31 mouse cellular contexts compared by ENCODE assay signal in genomic region chr6:54918521-54918920, GRCm38 (mm10).
"Had no signal": no experiment of that assay in that cellular context is flagged by ENCODE, and none has a peak within 500 bp of the region (broad histone marks: within the 10 kb centered on the region; RNA-seq: fewer than 3 reads in every experiment).

No protein-coding gene starts in this region.

- H3K4me3 ChIP-seq: heart, embryonic 13.5 days; heart, embryonic 15.5 days; hindbrain, embryonic 10.5 days; hindbrain, embryonic 12.5 days; hindbrain, embryonic 13.5 days; hindbrain, embryonic 15.5 days; intestine, embryonic 15.5 days; kidney, embryonic 15.5 days; layer of hippocampus, adult 2 months; left cerebral cortex, adult 2 months had no signal

- H3K9ac ChIP-seq: heart, embryonic 13.5 days; heart, embryonic 15.5 days; hindbrain, embryonic 12.5 days; hindbrain, embryonic 13.5 days; hindbrain, embryonic 14.5 days; hindbrain, embryonic 15.5 days; intestine, embryonic 15.5 days; kidney, embryonic 15.5 days had no signal

- DNase-seq: heart, postnatal 10 days; heart, postnatal 14 days; heart, postnatal 36 days; kidney, adult 11 months; kidney, adult 8-10 months; kidney, adult 9 months; kidney, postnatal 10 days; kidney, postnatal 14 days; kidney, postnatal 25 days; kidney, postnatal 36 days; kidney, postnatal 4 days; layer of hippocampus, adult 9-11 months; layer of hippocampus, postnatal 36 days had no signal

- H3K4me1 ChIP-seq: heart, embryonic 13.5 days; heart, embryonic 15.5 days; hindbrain, embryonic 10.5 days; hindbrain, embryonic 12.5 days; hindbrain, embryonic 13.5 days; hindbrain, embryonic 15.5 days; intestine, embryonic 15.5 days; kidney, embryonic 15.5 days had no signal

- H3K4me2 ChIP-seq: heart, embryonic 11.5 days; heart, embryonic 13.5 days; heart, embryonic 15.5 days; hindbrain, embryonic 12.5 days; hindbrain, embryonic 13.5 days; hindbrain, embryonic 14.5 days; hindbrain, embryonic 15.5 days; intestine, embryonic 15.5 days; kidney, embryonic 15.5 days had no signal

- H3K9me3 ChIP-seq: heart, embryonic 13.5 days; heart, embryonic 15.5 days; hindbrain, embryonic 10.5 days; hindbrain, embryonic 12.5 days; hindbrain, embryonic 13.5 days; hindbrain, embryonic 15.5 days; intestine, embryonic 15.5 days; kidney, embryonic 15.5 days had no signal

- H3K27ac ChIP-seq: heart, embryonic 13.5 days; heart, embryonic 15.5 days; hindbrain, embryonic 10.5 days; hindbrain, embryonic 12.5 days; hindbrain, embryonic 13.5 days; hindbrain, embryonic 14.5 days; hindbrain, embryonic 15.5 days; hindbrain, postnatal 0 days; intestine, embryonic 15.5 days; kidney, embryonic 15.5 days; kidney, postnatal 0 days; layer of hippocampus, adult 2 months; left cerebral cortex, adult 2 months had no signal

- H3K36me3 ChIP-seq: heart, embryonic 13.5 days; heart, embryonic 15.5 days; hindbrain, embryonic 10.5 days; hindbrain, embryonic 12.5 days; hindbrain, embryonic 13.5 days; hindbrain, embryonic 15.5 days; intestine, embryonic 15.5 days; kidney, embryonic 15.5 days had no signal

- ATAC-seq: hindbrain, embryonic 16.5 days; hindbrain, postnatal 0 days; inflammation-experienced regulatory T-cells, adult 6 months; intestine, embryonic 15.5 days; intestine, embryonic 16.5 days; intestine, postnatal 0 days had no signal

- H3K27me3 ChIP-seq: heart, embryonic 13.5 days; heart, embryonic 15.5 days; hindbrain, embryonic 12.5 days; hindbrain, embryonic 15.5 days; intestine, embryonic 15.5 days; kidney, embryonic 15.5 days had no signal
